Mouse (Mus musculus) MEL (cell line): ENCODE data around the gene Rpl35a. TPM values are rescaled to one million over a fixed set of nuclear protein-coding genes. Genes with fewer than 3 reads are reported as not detected.

Source experiments
- DNase-seq: peaks from one replicate; pipeline ENCODE4 v3.0.0; 2011; ENCODE audit warnings: low read depth, low spot score
- H3K27ac ChIP-seq: 2 replicates; pipeline ENCODE4 v1.5.1; 2012; ENCODE audit warnings: low read depth, mild to moderate bottlenecking, control low read depth, low read length, moderate library complexity; ENCODE audit not compliant: control insufficient read depth
- H3K27me3 ChIP-seq, 2 experiments: fragments of 150-350 bp in 1 of 2; sonication (generic) in 1 of 2; 2 replicates each; pipeline ENCODE4 v1.6.1; 2012; ENCODE audit warnings: low read length in 2 of 2, mild to moderate bottlenecking in 2 of 2, improper control_type of control experiment in 1 of 2, moderate library complexity in 1 of 2; ENCODE audit not compliant: insufficient read depth in 2 of 2, control insufficient read depth in 1 of 2
- H3K36me3 ChIP-seq, 2 experiments: 2 replicates each; pipeline ENCODE4 v1.6.1; 2012 to 2014; ENCODE audit warnings: low read length in 2 of 2, improper control_type of control experiment in 1 of 2, inconsistent platforms in 1 of 2, mild to moderate bottlenecking in 1 of 2; ENCODE audit not compliant: insufficient read depth in 2 of 2, control insufficient read depth in 1 of 2
- H3K4me1 ChIP-seq, 2 experiments: fragments of 150-350 bp in 1 of 2; sonication (generic) in 1 of 2; 2 replicates each; pipeline ENCODE4 v1.6.1; 2012; ENCODE audit warnings: low read length in 2 of 2, improper control_type of control experiment in 1 of 2, mild to moderate bottlenecking in 1 of 2; ENCODE audit not compliant: insufficient read depth in 2 of 2, control insufficient read depth in 1 of 2
- H3K4me3 ChIP-seq, 2 experiments: fragments of 150-350 bp in 1 of 2; sonication (generic) in 1 of 2; 2 replicates each; pipeline ENCODE4 v1.5.1; 2012; ENCODE audit warnings: low read depth in 2 of 2, low read length in 2 of 2, mild to moderate bottlenecking in 2 of 2, moderate library complexity in 2 of 2, control low read depth in 1 of 2, improper control_type of control experiment in 1 of 2; ENCODE audit not compliant: control insufficient read depth in 1 of 2, insufficient read depth in 1 of 2
- H3K79me2 ChIP-seq: 2 replicates; pipeline ENCODE4 v1.6.1; 2012; ENCODE audit warnings: mild to moderate bottlenecking, low read length, moderate library complexity; ENCODE audit not compliant: control insufficient read depth, poor library complexity, insufficient read depth
- H3K9ac ChIP-seq: 2 replicates; pipeline ENCODE4 v1.6.1; 2012; ENCODE audit warnings: low read depth, mild to moderate bottlenecking, control low read depth, low read length, moderate library complexity; ENCODE audit not compliant: control insufficient read depth, poor library complexity, severe bottlenecking
- H3K9me3 ChIP-seq: fragments of 150-350 bp; sonication (generic); replicated peaks from 2 replicates; pipeline ENCODE4 v1.6.1; 2012; ENCODE audit warnings: mild to moderate bottlenecking, low read length, improper control_type of control experiment, moderate library complexity; ENCODE audit not compliant: insufficient read depth
- CHD2 ChIP-seq: IDR thresholded peaks from 2 replicates; pipeline ENCODE4 v1.6.1; 2011; ENCODE audit warnings: low read length, improper control_type of control experiment
- ETS1 ChIP-seq: IDR thresholded peaks from 2 replicates; pipeline ENCODE4 v1.6.1; 2012; ENCODE audit warnings: low read depth, mild to moderate bottlenecking, inconsistent platforms, low read length, improper control_type of control experiment, moderate library complexity
- GABPA ChIP-seq: IDR thresholded peaks from 2 replicates; pipeline ENCODE4 v1.6.1; 2012; ENCODE audit warnings: low read depth, mild to moderate bottlenecking, inconsistent platforms, low read length, improper control_type of control experiment, moderate library complexity
- HCFC1 ChIP-seq: IDR thresholded peaks from 2 replicates; pipeline ENCODE4 v1.6.1; 2012; ENCODE audit warnings: low read depth, mild to moderate bottlenecking, inconsistent platforms, low read length, improper control_type of control experiment, moderate library complexity
- MAX ChIP-seq: IDR thresholded peaks from 2 replicates; pipeline ENCODE4 v1.6.1; 2011; ENCODE audit warnings: low read length, improper control_type of control experiment
- MAZ ChIP-seq: IDR thresholded peaks from 2 replicates; pipeline ENCODE4 v1.6.1; 2012; ENCODE audit warnings: low read depth, mild to moderate bottlenecking, inconsistent platforms, low read length, improper control_type of control experiment
- MEF2A ChIP-seq: IDR thresholded peaks from 2 replicates; pipeline ENCODE4 v1.6.1; 2014; ENCODE audit warnings: low read depth, mild to moderate bottlenecking, inconsistent platforms, low read length, improper control_type of control experiment; ENCODE audit not compliant: poor library complexity, insufficient replicate concordance, severe bottlenecking; ENCODE audit errors: extremely low read depth
- MYB ChIP-seq: IDR thresholded peaks from 2 replicates; pipeline ENCODE4 v1.6.1; 2011; ENCODE audit warnings: mild to moderate bottlenecking, low read depth, low read length, improper control_type of control experiment
- RCOR1 ChIP-seq: IDR thresholded peaks from 2 replicates; pipeline ENCODE4 v1.6.1; 2012; ENCODE audit warnings: low read depth, mild to moderate bottlenecking, inconsistent platforms, low read length, improper control_type of control experiment
- TBP ChIP-seq: IDR thresholded peaks from 2 replicates; pipeline ENCODE4 v1.8.0; 2011; ENCODE audit warnings: low read depth, low read length, improper control_type of control experiment
- TCF12 ChIP-seq: IDR thresholded peaks from 2 replicates; pipeline ENCODE4 v1.6.1; 2014; ENCODE audit warnings: low read depth, mild to moderate bottlenecking, inconsistent platforms, low read length, improper control_type of control experiment, moderate library complexity
- UBTF ChIP-seq: IDR thresholded peaks from 2 replicates; pipeline ENCODE4 v1.6.1; 2012; ENCODE audit warnings: low read depth, mild to moderate bottlenecking, inconsistent platforms, low read length, improper control_type of control experiment, moderate library complexity, borderline replicate concordance; ENCODE audit not compliant: insufficient read depth
- USF1 ChIP-seq: IDR thresholded peaks from 2 replicates; pipeline ENCODE4 v1.6.1; 2014; ENCODE audit warnings: low read depth, mild to moderate bottlenecking, inconsistent platforms, low read length, improper control_type of control experiment, moderate library complexity
- USF2 ChIP-seq, 2 experiments: IDR thresholded peaks; 2 replicates each; pipeline ENCODE4 v1.6.1; 2011 to 2012; ENCODE audit warnings: improper control_type of control experiment in 2 of 2, low read length in 2 of 2, borderline replicate concordance in 1 of 2, inconsistent platforms in 1 of 2, low read depth in 1 of 2, mild to moderate bottlenecking in 1 of 2; ENCODE audit not compliant: insufficient read depth in 1 of 2
- ZKSCAN1 ChIP-seq: IDR thresholded peaks from 2 replicates; pipeline ENCODE4 v1.6.1; 2012; ENCODE audit warnings: low read depth, mild to moderate bottlenecking, inconsistent platforms, low read length, improper control_type of control experiment, moderate library complexity
- ZMIZ1 ChIP-seq: IDR thresholded peaks from 2 replicates; pipeline ENCODE4 v1.6.1; 2012; ENCODE audit warnings: low read depth, mild to moderate bottlenecking, inconsistent platforms, low read length, improper control_type of control experiment, moderate library complexity
- polyA plus RNA-seq, 2 experiments: library from polyadenylated mRNA; stranded (reverse) in 1 of 2; unstranded in 1 of 2; fragments of >175 nt in 1 of 2; fragments of >200 nt in 1 of 2; gene quantifications; 2 replicates each; pipeline versions ENCODE4 v1.2.1 to v1.2.4; 2012; ENCODE audit warnings: low replicate concordance in 2 of 2, low read depth in 1 of 2; ENCODE audit not compliant: insufficient read length in 2 of 2, insufficient read depth in 1 of 2, missing spikeins in 1 of 2
- total RNA-seq: library from RNA; depleted of rRNA; stranded (reverse); fragments of 300-350 nt; gene quantifications from 2 replicates; pipeline ENCODE4 v1.2.3, GENCODE M21; 2012

The Rpl35a gene
- total and polyA plus RNA-seq, 3 experiments: 1,572 to 2,314 TPM; not detected in 1

- TF ChIP-seq USF2 (IDR thresholded peaks at IDR 0.05; ENCODE audit: borderline replicate concordance in 1 of 2, insufficient read depth in 1 of 2, low read depth in 1 of 2, low read length in 2 of 2): no peak
- no peak for TF ChIP-seq GABPA
- no peak for TF ChIP-seq USF1
- no peak for TF ChIP-seq ETS1
- TF ChIP-seq MAZ: no peak
- TF ChIP-seq MEF2A: no peak
- TF ChIP-seq UBTF: no peak
- no peak for TF ChIP-seq TBP
- no peak for TF ChIP-seq HCFC1
- no peak for TF ChIP-seq MYB
- TF ChIP-seq, all 39 proteins: peak for 0
- Histone ChIP-seq H3K9me3 (no peaks in the 10 kb centered on the region; the same call in 1 of the 2 replicates), H3K27ac (no peak overlapping the region), H3K36me3 (no peaks in the 10 kb centered on the region), H3K4me3 (no peak overlapping the region), H3K27me3 (no peaks in the 10 kb centered on the region), H3K9ac (no peak overlapping the region), H3K4me1 (no peaks in the 10 kb centered on the region), H3K79me2 (no peaks in the 10 kb centered on the region)
- no peak for DNase-seq
Measured at GRCm38 (mm10) chr16:33076078-33076477, 19.8 kb downstream of the Rpl35a start.

- H3K79me2 ChIP-seq: no peaks in the 10 kb centered on the region
- H3K4me1 ChIP-seq: no peaks in the 10 kb centered on the region
- H3K4me3 ChIP-seq: no peak overlapping the region
- H3K27me3 ChIP-seq: no peaks in the 10 kb centered on the region
- H3K9ac ChIP-seq: no peak overlapping the region
- TF ChIP-seq GABPA: no peak
- TF ChIP-seq HCFC1: no peak
- no peak for TF ChIP-seq TCF12
- TF ChIP-seq MAX: no peak
- no peak for TF ChIP-seq ZMIZ1
- TF ChIP-seq CHD2: no peak
- TF ChIP-seq RCOR1: no peak
- TF ChIP-seq USF1: no peak
- TF ChIP-seq ZKSCAN1: no peak
- H3K9me3 ChIP-seq: no peaks in the 10 kb centered on the region; the same call in 1 of the 2 replicates
- H3K36me3 ChIP-seq: no peaks in the 10 kb centered on the region
- H3K27ac ChIP-seq: no peak overlapping the region
- DNase-seq: no peak
Measured at GRCm38 (mm10) chr16:33077069-33077627, 20.9 kb downstream of the Rpl35a start.
